Mouse (Mus musculus): Measurements from ENCODE around the gene Stil. TPM values are rescaled to one million over a fixed set of nuclear protein-coding genes. Genes with fewer than 3 reads are reported as not detected.

Stil gene
- polyA plus RNA-seq, 1 experiment, result 3.5 TPM

DNA sequence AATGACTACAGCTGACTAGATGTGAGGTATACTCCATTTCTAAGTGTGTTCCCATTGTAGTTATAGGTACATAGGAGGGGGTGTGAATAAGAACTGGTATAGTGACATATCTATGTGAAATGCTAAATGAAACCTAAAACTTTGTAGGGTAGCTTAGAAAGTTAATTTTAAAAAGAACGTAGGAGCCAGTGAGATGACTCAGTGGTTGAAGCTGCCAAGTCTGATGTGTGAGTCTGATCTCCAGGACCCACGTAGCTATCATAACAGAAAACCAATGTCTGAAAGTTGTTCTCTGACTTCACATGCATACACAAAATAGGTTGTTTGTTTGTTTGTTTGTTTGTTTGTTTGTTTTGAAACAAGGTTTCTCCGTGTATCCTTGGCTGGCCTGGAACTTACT, 20.0 kb downstream of the Stil start:
- no peak for TF ChIP-seq USF1 (IDR thresholded peaks at IDR 0.05; ENCODE audit: low read depth)
- no peak for TF ChIP-seq CEBPB (IDR thresholded peaks at IDR 0.05; ENCODE audit: low read depth)
- no peaks in the 10 kb centered on the region for H3K79me2 ChIP-seq (ENCODE audit: control insufficient read depth, insufficient read depth)
- H3K36me3 ChIP-seq (ENCODE audit: control insufficient read depth, insufficient read depth), result peaks cover 89% of the 10 kb centered on the region
- no peaks in the 10 kb centered on the region for H3K79me3 ChIP-seq (ENCODE audit: low read depth)
- no peaks in the 10 kb centered on the region for H3K27me3 ChIP-seq (ENCODE audit: control insufficient read depth, insufficient read depth, insufficient read length)
- no peak overlapping the region for H3ac ChIP-seq (ENCODE audit: control insufficient read depth, insufficient read length, low read depth)
- no peak overlapping the region for H3K4me3 ChIP-seq (ENCODE audit: insufficient read depth, poor library complexity, severe bottlenecking)

GRCm38 (mm10) chr4:115035043-115035442, 35.1 kb downstream of the Stil start:
- H3K79me2 ChIP-seq (ENCODE audit: control insufficient read depth, insufficient read depth), result peaks cover 13% of the 10 kb centered on the region
- peaks cover 2% of the 10 kb centered on the region for H3K79me3 ChIP-seq (ENCODE audit: low read depth)
- TF ChIP-seq MYOD1 (IDR thresholded peaks at IDR 0.05; ENCODE audit: control insufficient read depth, insufficient read length, low read depth) (no peak), FOSL1 (IDR thresholded peaks at IDR 0.05; ENCODE audit: insufficient read depth, low read length, poor library complexity, severe bottlenecking) (peak; percentile 29), CEBPB (IDR thresholded peaks at IDR 0.05; ENCODE audit: low read depth) (peak; percentile 100), MAX (IDR thresholded peaks at IDR 0.05) (no peak), USF1 (IDR thresholded peaks at IDR 0.05; ENCODE audit: low read depth) (no peak), MYOG (IDR thresholded peaks at IDR 0.05; ENCODE audit: control insufficient read depth, extremely low read depth, insufficient read length) (no peak), CTCF (IDR thresholded peaks at IDR 0.05; ENCODE audit: control insufficient read depth, insufficient read depth, insufficient read length) (no peak)
- H3K4me3 ChIP-seq (ENCODE audit: insufficient read depth, poor library complexity, severe bottlenecking), result no peak overlapping the region
- H3K27me3 ChIP-seq (ENCODE audit: control insufficient read depth, insufficient read depth, insufficient read length), result no peaks in the 10 kb centered on the region
- peaks cover 62% of the 10 kb centered on the region for H3K36me3 ChIP-seq (ENCODE audit: control insufficient read depth, insufficient read depth)
- H3ac ChIP-seq (ENCODE audit: control insufficient read depth, insufficient read length, low read depth), result no peak overlapping the region

DNA sequence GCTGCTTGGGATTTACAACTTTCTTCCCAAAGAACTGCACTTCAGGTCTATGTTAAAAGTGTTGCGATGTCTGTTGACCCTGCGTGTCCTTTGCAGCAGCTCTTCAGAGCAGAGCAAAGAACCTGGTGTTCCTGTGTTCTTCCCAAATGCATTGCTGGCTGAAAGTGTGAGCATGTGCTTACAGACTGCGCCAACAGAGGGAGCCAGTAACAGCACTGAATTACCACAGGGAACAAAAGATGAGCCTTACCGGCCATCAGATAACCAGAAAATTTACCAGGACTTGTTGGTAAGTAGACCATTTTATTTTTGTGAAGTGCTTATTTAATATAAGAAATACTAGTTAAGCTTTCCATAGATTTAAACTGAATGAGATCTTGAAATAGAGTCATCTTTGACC, 38.3 kb downstream of the Stil start:
- Histone ChIP-seq H3K4me3 (ENCODE audit: insufficient read depth, poor library complexity, severe bottlenecking) (no peak overlapping the region), H3K36me3 (ENCODE audit: control insufficient read depth, insufficient read depth) (peaks cover 68% of the 10 kb centered on the region), H3ac (ENCODE audit: control insufficient read depth, insufficient read length, low read depth) (no peak overlapping the region), H3K27me3 (ENCODE audit: control insufficient read depth, insufficient read depth, insufficient read length) (no peaks in the 10 kb centered on the region), H3K79me2 (ENCODE audit: control insufficient read depth, insufficient read depth) (peaks cover 13% of the 10 kb centered on the region), H3K79me3 (ENCODE audit: low read depth) (peaks cover 2% of the 10 kb centered on the region)
- peak; percentile 22 for TF ChIP-seq CTCF (IDR thresholded peaks at IDR 0.05; ENCODE audit: control insufficient read depth, insufficient read depth, insufficient read length)
- no peak for TF ChIP-seq USF1 (IDR thresholded peaks at IDR 0.05; ENCODE audit: low read depth)

GRCm38 (mm10) chr4:115045621-115046020, 45.7 kb downstream of the Stil start:
- peaks cover 30% of the 10 kb centered on the region for H3K36me3 ChIP-seq (ENCODE audit: control insufficient read depth, insufficient read depth)
- no peaks in the 10 kb centered on the region for H3K79me3 ChIP-seq (ENCODE audit: low read depth)
- H3K79me2 ChIP-seq (ENCODE audit: control insufficient read depth, insufficient read depth), result no peaks in the 10 kb centered on the region
- H3K4me3 ChIP-seq (ENCODE audit: insufficient read depth, poor library complexity, severe bottlenecking), result no peak overlapping the region
- H3ac ChIP-seq (ENCODE audit: control insufficient read depth, insufficient read length, low read depth), result no peak overlapping the region
- TF ChIP-seq MYOG (IDR thresholded peaks at IDR 0.05; ENCODE audit: control insufficient read depth, extremely low read depth, insufficient read length) (no peak), FOSL1 (IDR thresholded peaks at IDR 0.05; ENCODE audit: insufficient read depth, low read length, poor library complexity, severe bottlenecking) (no peak)
- no peaks in the 10 kb centered on the region for H3K27me3 ChIP-seq (ENCODE audit: control insufficient read depth, insufficient read depth, insufficient read length)

- Histone ChIP-seq H3K36me3 (ENCODE audit: control insufficient read depth, insufficient read depth) (peaks cover 9% of the 10 kb centered on the region), H3K79me2 (ENCODE audit: control insufficient read depth, insufficient read depth) (no peaks in the 10 kb centered on the region), H3K79me3 (ENCODE audit: low read depth) (no peaks in the 10 kb centered on the region), H3K4me3 (ENCODE audit: insufficient read depth, poor library complexity, severe bottlenecking) (no peak overlapping the region), H3K27me3 (ENCODE audit: control insufficient read depth, insufficient read depth, insufficient read length) (peaks cover 11% of the 10 kb centered on the region), H3ac (ENCODE audit: control insufficient read depth, insufficient read length, low read depth) (no peak overlapping the region)
- TF ChIP-seq FOSL1 (IDR thresholded peaks at IDR 0.05; ENCODE audit: insufficient read depth, low read length, poor library complexity, severe bottlenecking) (no peak), CTCF (IDR thresholded peaks at IDR 0.05; ENCODE audit: control insufficient read depth, insufficient read depth, insufficient read length) (no peak), CEBPB (IDR thresholded peaks at IDR 0.05; ENCODE audit: low read depth) (no peak), USF1 (IDR thresholded peaks at IDR 0.05; ENCODE audit: low read depth) (no peak), MAX (IDR thresholded peaks at IDR 0.05) (no peak), MYOG (IDR thresholded peaks at IDR 0.05; ENCODE audit: control insufficient read depth, extremely low read depth, insufficient read length) (no peak), MYOD1 (IDR thresholded peaks at IDR 0.05; ENCODE audit: control insufficient read depth, insufficient read length, low read depth) (no peak)
These were observed 47.8 kb downstream of the Stil start for GRCm38 (mm10) chr4:115047750-115048149.

DNA sequence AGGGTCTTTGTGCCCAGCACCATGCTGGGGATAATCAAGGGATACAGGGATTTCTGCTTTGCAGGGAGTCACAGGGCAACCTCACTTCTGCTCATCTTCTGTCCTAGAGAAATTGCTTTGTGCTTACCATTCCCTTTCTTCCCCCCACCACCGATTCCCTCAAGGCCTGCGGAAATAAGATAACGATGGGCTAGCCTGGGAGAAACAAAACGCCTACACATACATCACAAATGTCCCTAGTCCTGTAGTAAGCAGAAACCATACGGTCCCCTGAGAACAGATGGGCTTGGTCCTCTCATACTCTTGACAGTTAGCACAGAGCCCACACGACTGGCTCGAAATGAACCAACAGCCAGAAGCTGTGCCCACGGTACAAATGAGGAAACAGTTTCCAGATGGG, 48.2 kb downstream of the Stil start:
- H3ac ChIP-seq (ENCODE audit: control insufficient read depth, insufficient read length, low read depth), result no peak overlapping the region

More for the DNA sequence above, 48.2 kb downstream of the Stil start:
- Histone ChIP-seq H3K79me2 (ENCODE audit: control insufficient read depth, insufficient read depth) (no peaks in the 10 kb centered on the region), H3K27me3 (ENCODE audit: control insufficient read depth, insufficient read depth, insufficient read length) (peaks cover 13% of the 10 kb centered on the region), H3K36me3 (ENCODE audit: control insufficient read depth, insufficient read depth) (peaks cover 4% of the 10 kb centered on the region), H3K4me3 (ENCODE audit: insufficient read depth, poor library complexity, severe bottlenecking) (no peak overlapping the region), H3K79me3 (ENCODE audit: low read depth) (no peaks in the 10 kb centered on the region)
- TF ChIP-seq FOSL1 (IDR thresholded peaks at IDR 0.05; ENCODE audit: insufficient read depth, low read length, poor library complexity, severe bottlenecking) (no peak), CEBPB (IDR thresholded peaks at IDR 0.05; ENCODE audit: low read depth) (no peak), MYOG (IDR thresholded peaks at IDR 0.05; ENCODE audit: control insufficient read depth, extremely low read depth, insufficient read length) (no peak), USF1 (IDR thresholded peaks at IDR 0.05; ENCODE audit: low read depth) (no peak), CTCF (IDR thresholded peaks at IDR 0.05; ENCODE audit: control insufficient read depth, insufficient read depth, insufficient read length) (no peak), MYOD1 (IDR thresholded peaks at IDR 0.05; ENCODE audit: control insufficient read depth, insufficient read length, low read depth) (no peak), MAX (IDR thresholded peaks at IDR 0.05) (no peak)
